Mouse (Mus musculus) embryonic fibroblast, embryonic 13.5 days (primary cell): Measurements from ENCODE around the gene Srsf3.

ENCODE experiments used
- CTCF ChIP-seq: IDR thresholded peaks from 2 replicates; pipeline ENCODE4 v1.5.1; 2011; ENCODE audit warnings: mild to moderate bottlenecking, control low read depth, low read length, moderate library complexity, borderline replicate concordance; ENCODE audit not compliant: insufficient read depth
- POLR2A ChIP-seq: IDR thresholded peaks from 2 replicates; pipeline ENCODE4 v1.6.1; 2011; ENCODE audit warnings: low read depth, mild to moderate bottlenecking, control low read depth, low read length, moderate library complexity

- TF ChIP-seq POLR2A: no peak
- TF ChIP-seq CTCF: no peak
These were observed 40.4 kb downstream of the Srsf3 start for GRCm38 (mm10) chr17:29072701-29073307.
